Mouse (Mus musculus) midbrain, embryonic 15.5 days (tissue): ENCODE data around the gene Zbtb40. TPM values are rescaled to one million over a fixed set of nuclear protein-coding genes. Genes with fewer than 3 reads are reported as not detected.

Experiments used
- ATAC-seq: fragments of 200-750 bp; cut with Nextera tagmentation; replicated peaks from 2 replicates; pipeline ENCODE4 v1.8.0; 2017; ENCODE audit warnings: moderate TSS enrichment
- H3K27ac ChIP-seq: fragments of 300-500 bp; sonication (generic); 2 replicates; pipeline ENCODE4 v1.5.1; 2015; ENCODE audit warnings: mild to moderate bottlenecking, inconsistent platforms
- H3K27me3 ChIP-seq: fragments of 300-500 bp; sonication (generic); replicated peaks from 2 replicates; pipeline ENCODE4 v1.6.1; 2015; ENCODE audit warnings: inconsistent platforms
- H3K36me3 ChIP-seq: fragments of 300-500 bp; sonication (generic); replicated peaks from 2 replicates; pipeline ENCODE4 v1.6.1; 2015; ENCODE audit warnings: inconsistent platforms
- H3K4me1 ChIP-seq: fragments of 300-500 bp; sonication (generic); 2 replicates; pipeline ENCODE4 v1.6.1; 2015; ENCODE audit warnings: inconsistent platforms
- H3K4me2 ChIP-seq: fragments of 300-500 bp; sonication (generic); 2 replicates; pipeline ENCODE4 v1.6.1; 2015; ENCODE audit warnings: inconsistent platforms, mild to moderate bottlenecking, moderate library complexity
- H3K4me3 ChIP-seq: fragments of 300-500 bp; sonication (generic); 2 replicates; pipeline ENCODE4 v1.5.1; 2015; ENCODE audit warnings: mild to moderate bottlenecking, inconsistent platforms
- H3K9ac ChIP-seq: fragments of 300-500 bp; sonication (generic); 2 replicates; pipeline ENCODE4 v1.6.1; 2015; ENCODE audit warnings: mild to moderate bottlenecking, inconsistent platforms
- H3K9me3 ChIP-seq: fragments of 300-500 bp; sonication (generic); 2 replicates; pipeline ENCODE4 v1.6.1; 2016; ENCODE audit warnings: inconsistent platforms
- WGBS: fragments of 180-500 bp; shearing (Covaris S2); methylation state at CpG from one replicate; pipeline ENCODE4 v1.1.7; 2015; ENCODE audit warnings: mixed read lengths; 5-methylcytosine and 5-hydroxymethylcytosine counted together
- polyA plus RNA-seq: library from polyadenylated mRNA; unstranded; fragments of >200 nt; fragmentation: Nextera tagmentation; extraction: Ambion mirVana; gene quantifications from 2 replicates; pipeline ENCODE4 v1.2.1, GENCODE M21; 2015

The Zbtb40 gene
- polyA plus RNA-seq, 1 experiment from 2014 or later: 4.6 TPM

DNA sequence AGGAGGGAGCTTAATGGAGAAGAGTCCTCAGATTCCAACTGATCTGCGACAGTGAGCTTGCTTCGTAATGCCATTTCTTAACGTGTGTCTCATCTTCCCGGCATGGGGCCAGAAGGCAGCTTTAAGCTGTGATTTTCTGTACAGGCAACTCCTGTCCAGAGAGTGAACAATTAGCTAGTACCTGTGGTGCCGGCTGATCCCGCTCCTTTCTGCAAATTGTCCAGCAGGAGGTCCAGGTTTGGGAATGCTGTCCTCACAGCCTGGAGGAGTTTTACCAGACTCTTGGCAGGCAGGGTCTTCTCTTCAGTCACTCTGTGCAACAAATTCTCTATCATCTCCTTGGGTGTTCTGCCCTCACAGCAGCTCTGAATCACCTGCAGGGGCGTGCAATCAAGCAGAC lies 47.6 kb downstream of the Zbtb40 start:
- H3K9me3 ChIP-seq: no peaks in the 10 kb centered on the region
- no peak for ATAC-seq
- 0 out of 2 replicates have a peak, but pooled peaks cover 3% of the 10 kb centered on the region for H3K36me3 ChIP-seq
- peaks cover 8% of the 10 kb centered on the region; the same call in 1 of the 2 replicates for H3K4me1 ChIP-seq
- no peaks in the 10 kb centered on the region for H3K27me3 ChIP-seq
- H3K9ac ChIP-seq: no peak overlapping the region
- peak overlapping the region; percentile 34 for H3K27ac ChIP-seq
- H3K4me2 ChIP-seq: no peak overlapping the region
- no peak overlapping the region for H3K4me3 ChIP-seq
- WGBS: 74% methylated on average over 7 of the region's 7 CpGs

DNA sequence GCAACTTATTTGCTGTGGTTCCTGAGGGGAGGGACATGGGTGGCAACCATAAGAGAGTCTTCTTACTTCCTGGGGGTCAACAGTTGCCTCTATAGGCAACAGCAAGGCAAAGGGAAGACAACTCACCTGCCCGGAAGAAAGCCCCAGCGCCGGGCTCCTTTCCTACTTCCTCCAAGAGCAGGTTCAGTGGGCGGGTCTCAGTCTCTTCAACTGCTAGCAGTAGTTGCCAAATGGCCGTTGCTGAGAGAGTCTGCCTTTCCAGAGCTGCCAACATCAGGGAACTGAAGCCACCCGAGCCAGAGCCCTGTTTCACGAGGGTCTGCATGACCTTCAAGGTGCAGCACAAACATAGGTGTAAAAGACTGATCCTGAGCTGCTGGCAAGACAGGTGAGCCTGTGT lies 50.2 kb downstream of the Zbtb40 start:
- H3K27me3 ChIP-seq: no peaks in the 10 kb centered on the region
- H3K4me2 ChIP-seq: no peak overlapping the region
- no peak for ATAC-seq
- no peaks in the 10 kb centered on the region for H3K9me3 ChIP-seq
- no peak overlapping the region for H3K27ac ChIP-seq
- no peak overlapping the region for H3K4me3 ChIP-seq
- peaks cover 3% of the 10 kb centered on the region; the same call in 1 of the 2 replicates for H3K36me3 ChIP-seq
- H3K9ac ChIP-seq: no peak overlapping the region
- 0 out of 2 replicates have a peak, but pooled peaks cover 3% of the 10 kb centered on the region for H3K4me1 ChIP-seq
- WGBS: 90% methylated on average over 7 of the region's 7 CpGs

DNA sequence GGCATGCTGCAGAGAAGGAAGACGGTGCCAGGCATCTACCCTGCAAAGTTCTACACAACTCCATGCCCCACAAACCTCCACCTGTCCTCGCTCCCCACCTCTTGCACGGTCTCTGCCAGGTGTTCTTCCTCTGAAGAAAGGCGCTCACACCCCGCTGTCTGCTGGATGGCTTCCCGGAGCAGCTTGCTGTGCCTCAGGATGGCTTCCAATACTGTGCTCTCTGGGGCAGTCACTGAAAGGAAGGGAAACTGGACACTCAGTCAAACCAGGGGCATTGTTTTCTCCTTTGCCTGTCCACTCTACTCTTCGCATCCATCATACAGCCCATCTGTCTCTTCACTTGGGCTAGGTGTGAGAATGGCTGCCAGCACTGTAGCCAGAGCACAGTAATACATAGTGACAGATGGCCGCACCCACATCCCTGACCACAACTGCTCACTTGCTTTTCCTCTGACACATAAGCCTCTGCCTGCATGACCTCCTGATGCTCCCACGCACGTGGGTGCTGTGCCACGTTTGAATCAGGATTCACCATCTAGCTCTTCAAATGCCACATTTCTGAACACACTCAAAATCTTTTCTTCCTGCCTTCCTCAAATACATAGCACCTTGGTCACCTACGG lies 50.8 kb downstream of the Zbtb40 start:
- H3K27ac ChIP-seq: no peak overlapping the region
- H3K4me3 ChIP-seq: no peak overlapping the region
- peaks cover 3% of the 10 kb centered on the region; the same call in 1 of the 2 replicates for H3K36me3 ChIP-seq
- H3K9me3 ChIP-seq: no peaks in the 10 kb centered on the region
- no peak overlapping the region for H3K4me2 ChIP-seq
- WGBS: 89% methylated on average over 12 of the region's 12 CpGs
- no peak for ATAC-seq
- H3K27me3 ChIP-seq: no peaks in the 10 kb centered on the region
- H3K4me1 ChIP-seq: 0 out of 2 replicates have a peak, but pooled peaks cover 3% of the 10 kb centered on the region
- no peak overlapping the region for H3K9ac ChIP-seq

DNA sequence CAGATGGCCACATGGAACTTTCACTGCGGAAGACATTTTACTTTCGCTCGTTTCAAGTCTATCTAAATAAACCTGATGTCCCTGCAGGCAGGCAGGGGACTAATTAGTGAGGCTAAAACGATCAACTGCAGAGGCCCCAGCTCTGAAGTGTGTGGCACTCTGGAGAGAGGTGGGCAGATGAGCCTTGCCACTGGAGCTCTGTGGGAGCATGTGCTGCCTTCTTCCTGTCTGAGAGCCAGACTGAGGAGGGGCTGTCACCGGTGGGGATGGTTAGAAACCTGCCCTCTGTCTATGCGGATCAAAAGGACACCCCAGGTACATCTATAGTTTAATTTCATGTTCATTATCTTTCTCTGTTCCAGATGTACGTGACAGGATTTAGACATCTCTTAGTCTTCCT lies 51.7 kb downstream of the Zbtb40 start:
- Histone ChIP-seq H3K4me2 (no peak overlapping the region), H3K36me3 (peaks cover 3% of the 10 kb centered on the region; the same call in 1 of the 2 replicates), H3K27me3 (no peaks in the 10 kb centered on the region), H3K9ac (no peak overlapping the region), H3K4me1 (0 out of 2 replicates have a peak, but pooled peaks cover 3% of the 10 kb centered on the region), H3K27ac (0 out of 2 replicates have a peak overlapping the region, but pooled peaks have one; percentile 8), H3K9me3 (no peaks in the 10 kb centered on the region), H3K4me3 (no peak overlapping the region)
- 61% methylated on average over 7 of the region's 7 CpGs for WGBS
- ATAC-seq: no peak

DNA sequence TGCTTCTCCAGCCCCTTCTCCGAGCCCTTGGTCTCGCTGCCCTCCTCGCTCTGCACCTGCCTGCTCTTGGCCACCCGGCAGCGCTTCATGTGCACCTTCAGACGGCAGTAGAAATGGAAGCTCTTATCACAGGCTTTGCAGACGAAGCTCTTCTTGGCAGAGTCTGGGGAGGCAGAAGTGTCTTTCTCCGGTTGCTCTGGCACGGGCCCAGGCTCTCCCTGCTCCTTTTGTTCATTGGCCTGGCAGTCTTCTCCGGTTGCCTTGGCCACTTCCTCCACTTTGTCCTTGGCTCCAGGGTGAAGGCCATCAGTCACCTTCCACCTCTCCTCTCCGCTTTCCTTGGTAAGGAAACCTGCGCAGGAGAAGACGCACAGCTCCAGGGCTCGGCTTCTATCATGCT lies 53.2 kb downstream of the Zbtb40 start:
- no peak overlapping the region for H3K4me2 ChIP-seq
- no peak overlapping the region for H3K9ac ChIP-seq
- H3K4me3 ChIP-seq: no peak overlapping the region
- no peak overlapping the region for H3K27ac ChIP-seq
- H3K36me3 ChIP-seq: peaks cover 3% of the 10 kb centered on the region; the same call in 1 of the 2 replicates
- H3K27me3 ChIP-seq: no peaks in the 10 kb centered on the region
- 89% methylated on average over 14 of the region's 14 CpGs for WGBS
- no peaks in the 10 kb centered on the region for H3K4me1 ChIP-seq
- H3K9me3 ChIP-seq: no peaks in the 10 kb centered on the region
- ATAC-seq: no peak

DNA sequence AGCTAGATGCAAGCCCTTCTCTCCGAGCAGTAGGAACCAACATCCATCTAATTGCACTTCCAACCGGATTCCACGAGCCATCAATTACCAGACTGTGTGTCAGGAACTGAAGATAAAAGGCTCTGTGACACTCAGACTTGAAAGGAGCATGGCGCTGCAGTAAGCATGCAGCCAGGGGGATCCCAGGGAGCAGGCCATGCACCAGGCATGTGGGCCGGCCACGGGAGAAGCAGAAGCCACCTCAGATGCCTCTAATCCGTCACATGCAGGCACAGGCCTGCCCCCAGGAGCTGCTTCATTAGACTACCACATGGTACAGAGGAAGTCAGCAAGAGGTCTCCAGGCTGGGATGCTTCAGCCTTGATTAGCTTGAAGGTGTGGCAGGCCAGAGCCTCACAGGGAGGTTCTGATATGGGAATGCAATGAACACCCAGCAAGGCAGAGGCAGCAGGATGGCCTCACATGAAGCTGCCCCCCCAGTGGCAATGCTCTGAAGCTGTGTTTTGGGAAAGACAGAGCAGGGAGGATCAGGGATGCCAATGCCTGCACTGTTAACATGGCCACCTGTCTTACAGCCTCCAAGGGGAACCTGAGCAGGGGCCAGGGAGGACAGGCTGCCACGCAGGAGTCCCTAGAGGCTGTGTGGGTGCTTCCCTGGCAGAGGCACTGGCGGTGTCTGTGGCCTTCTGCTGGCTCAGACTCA lies 66.5 kb downstream of the Zbtb40 start:
- H3K27ac ChIP-seq: peak overlapping the region; percentile 55
- no peak overlapping the region for H3K4me2 ChIP-seq
- peaks cover 26% of the 10 kb centered on the region for H3K4me1 ChIP-seq
- WGBS: 45% methylated on average over 9 of the region's 9 CpGs
- H3K9ac ChIP-seq: no peak overlapping the region
- H3K27me3 ChIP-seq: peaks cover 15% of the 10 kb centered on the region; the same call in 1 of the 2 replicates
- no peaks in the 10 kb centered on the region for H3K9me3 ChIP-seq
- no peaks in the 10 kb centered on the region for H3K36me3 ChIP-seq
- ATAC-seq: peak; percentile 64
- H3K4me3 ChIP-seq: no peak overlapping the region

DNA sequence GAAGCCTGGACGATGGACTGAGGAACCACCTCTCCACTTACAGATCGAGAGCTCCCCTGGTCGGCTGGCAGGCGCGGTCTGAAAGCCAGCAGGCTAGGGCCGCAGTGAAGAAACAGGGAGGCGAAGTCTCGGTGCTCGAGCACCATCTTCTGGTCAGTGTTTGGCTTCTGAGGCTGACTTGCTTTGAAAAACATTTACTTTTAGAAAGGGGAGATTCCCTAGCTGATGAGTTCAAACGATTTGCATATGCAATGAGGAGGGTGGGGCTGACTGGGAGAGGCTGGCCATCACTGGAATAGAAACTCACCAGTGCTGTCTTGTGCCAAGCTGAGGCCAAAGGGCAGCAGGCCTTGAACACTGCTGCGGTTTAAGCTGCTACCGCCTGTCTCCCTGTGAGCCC lies 67.3 kb downstream of the Zbtb40 start:
- H3K4me2 ChIP-seq: no peak overlapping the region
- ATAC-seq: peak; percentile 61
- no peak overlapping the region for H3K4me3 ChIP-seq
- no peaks in the 10 kb centered on the region for H3K9me3 ChIP-seq
- H3K4me1 ChIP-seq: peaks cover 26% of the 10 kb centered on the region
- H3K27me3 ChIP-seq: peaks cover 22% of the 10 kb centered on the region
- no peak overlapping the region for H3K9ac ChIP-seq
- H3K36me3 ChIP-seq: no peaks in the 10 kb centered on the region
- WGBS: 7% methylated on average over 12 of the region's 12 CpGs
- peak overlapping the region; percentile 55 for H3K27ac ChIP-seq

DNA sequence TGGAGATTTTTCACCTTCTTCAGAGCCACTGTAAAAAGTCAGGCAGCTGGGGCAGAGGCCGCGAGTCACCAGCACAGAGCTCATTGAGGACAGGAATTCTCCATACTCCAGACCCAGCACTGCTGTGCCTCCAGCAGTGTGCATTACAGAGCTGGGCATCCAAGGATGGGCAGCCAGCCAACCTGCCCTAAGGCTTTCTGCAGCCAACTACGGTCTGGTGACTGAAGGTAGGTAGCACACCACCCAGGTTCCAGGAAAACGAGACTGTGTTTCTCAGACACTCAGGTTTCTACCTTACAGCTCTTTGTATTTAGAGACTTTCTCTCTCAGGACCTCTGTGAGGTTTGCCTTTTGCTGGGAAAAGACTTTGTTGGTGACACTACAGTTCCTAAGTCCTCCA lies 67.7 kb downstream of the Zbtb40 start:
- Histone ChIP-seq H3K9me3 (no peaks in the 10 kb centered on the region), H3K4me3 (no peak overlapping the region), H3K9ac (no peak overlapping the region), H3K36me3 (no peaks in the 10 kb centered on the region), H3K4me2 (no peak overlapping the region), H3K27me3 (peaks cover 26% of the 10 kb centered on the region), H3K4me1 (peaks cover 26% of the 10 kb centered on the region), H3K27ac (peak overlapping the region; percentile 40; the same call in 1 of the 2 replicates)
- 54% methylated on average over 4 of the region's 4 CpGs for WGBS
- no peak for ATAC-seq

DNA sequence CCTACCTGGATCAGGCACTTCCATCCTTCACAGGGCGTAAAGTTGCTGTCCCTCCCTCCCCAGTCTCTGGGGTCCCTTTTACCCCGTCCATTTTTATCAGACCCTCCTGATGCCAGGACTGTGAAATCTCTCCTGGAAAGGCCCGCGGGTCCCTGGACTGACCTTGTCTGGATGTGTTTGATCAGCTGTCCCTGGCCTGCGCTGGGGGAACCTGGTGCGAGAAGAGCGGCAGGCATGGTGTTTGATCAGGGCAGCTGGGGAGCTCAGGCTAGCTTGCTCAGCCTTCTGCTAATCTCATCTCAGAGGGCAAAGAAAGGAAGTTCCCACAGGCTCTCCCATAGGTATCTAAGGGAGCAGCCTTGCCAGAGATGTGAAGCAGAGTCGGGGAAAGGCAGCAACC lies 71.4 kb downstream of the Zbtb40 start:
- no peak for ATAC-seq
- H3K36me3 ChIP-seq: no peaks in the 10 kb centered on the region
- no peak overlapping the region for H3K27ac ChIP-seq
- H3K27me3 ChIP-seq: peaks cover 46% of the 10 kb centered on the region
- WGBS: 61% methylated on average over 8 of the region's 8 CpGs
- no peak overlapping the region for H3K9ac ChIP-seq
- no peak overlapping the region for H3K4me3 ChIP-seq
- no peak overlapping the region for H3K4me2 ChIP-seq
- no peaks in the 10 kb centered on the region for H3K9me3 ChIP-seq
- peaks cover 20% of the 10 kb centered on the region for H3K4me1 ChIP-seq

DNA sequence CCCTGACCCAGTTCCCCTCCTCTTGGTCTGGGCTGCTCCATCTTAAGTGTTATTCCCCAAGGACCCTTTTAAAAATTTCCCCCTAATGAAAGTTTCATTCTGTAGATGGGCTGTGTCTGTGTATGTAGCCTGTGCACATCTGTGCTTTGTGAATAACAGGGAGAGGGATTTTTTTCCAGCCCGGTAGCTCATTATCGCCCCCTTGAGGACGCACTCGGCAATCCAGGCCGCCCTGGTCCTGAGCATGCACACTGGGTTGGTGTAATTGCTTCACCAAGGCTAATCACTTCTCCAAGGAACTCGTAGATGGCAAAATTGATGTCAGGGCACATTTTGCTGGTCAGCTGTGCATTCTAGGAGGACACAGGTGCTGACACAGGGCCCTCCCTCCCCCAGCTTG lies 77.7 kb downstream of the Zbtb40 start:
- H3K9ac ChIP-seq: no peak overlapping the region
- no peak for ATAC-seq
- H3K4me1 ChIP-seq: peaks cover 42% of the 10 kb centered on the region
- H3K27ac ChIP-seq: no peak overlapping the region
- H3K4me2 ChIP-seq: no peak overlapping the region
- 2% methylated on average over 6 of the region's 6 CpGs for WGBS
- H3K27me3 ChIP-seq: peaks cover 46% of the 10 kb centered on the region
- H3K36me3 ChIP-seq: no peaks in the 10 kb centered on the region
- H3K4me3 ChIP-seq: no peak overlapping the region
- H3K9me3 ChIP-seq: no peaks in the 10 kb centered on the region

DNA sequence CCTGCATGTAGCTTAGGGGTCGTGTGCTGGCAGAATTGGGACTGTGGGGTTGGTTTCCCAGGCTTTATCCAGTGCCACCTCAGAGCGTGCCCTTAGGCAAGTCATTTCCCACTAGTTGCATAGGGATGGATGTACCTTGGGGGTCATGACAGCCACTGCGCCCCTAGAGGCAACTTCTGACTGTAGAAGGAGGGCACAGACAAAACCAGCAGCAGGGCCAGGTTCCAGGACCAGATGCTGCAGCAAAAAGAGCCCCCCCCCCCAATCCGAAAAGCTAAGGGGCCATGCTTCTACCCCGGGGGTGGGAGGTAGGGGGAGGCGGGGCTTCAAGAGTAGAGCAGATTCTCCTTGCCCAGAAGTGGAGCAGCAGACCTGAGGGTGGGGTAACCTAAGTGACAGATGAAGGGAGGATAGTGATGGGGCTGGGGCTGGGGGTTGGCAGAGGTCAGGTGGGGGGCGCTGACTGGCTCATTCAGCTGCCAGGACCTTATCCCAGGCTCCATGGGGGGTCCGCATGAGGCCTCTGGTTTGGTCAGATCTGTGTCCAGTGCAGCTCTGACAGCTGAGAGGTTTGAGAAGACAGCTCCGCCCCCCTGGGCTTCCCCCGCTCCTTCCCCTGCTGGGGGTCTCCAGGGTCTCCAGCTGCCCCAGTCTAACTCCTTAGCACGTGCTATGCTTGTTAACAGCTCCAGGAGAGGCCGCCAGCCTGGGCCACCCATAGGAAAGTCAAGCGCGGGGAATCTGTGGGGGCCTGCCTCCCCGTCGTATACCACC lies 78.9 kb downstream of the Zbtb40 start:
- Histone ChIP-seq H3K9ac (no peak overlapping the region), H3K9me3 (no peaks in the 10 kb centered on the region), H3K4me3 (no peak overlapping the region), H3K4me1 (peaks cover 54% of the 10 kb centered on the region), H3K27me3 (peaks cover 42% of the 10 kb centered on the region), H3K27ac (no peak overlapping the region), H3K36me3 (no peaks in the 10 kb centered on the region), H3K4me2 (no peak overlapping the region)
- no peak for ATAC-seq
- 31% methylated on average over 16 of the region's 16 CpGs for WGBS

DNA sequence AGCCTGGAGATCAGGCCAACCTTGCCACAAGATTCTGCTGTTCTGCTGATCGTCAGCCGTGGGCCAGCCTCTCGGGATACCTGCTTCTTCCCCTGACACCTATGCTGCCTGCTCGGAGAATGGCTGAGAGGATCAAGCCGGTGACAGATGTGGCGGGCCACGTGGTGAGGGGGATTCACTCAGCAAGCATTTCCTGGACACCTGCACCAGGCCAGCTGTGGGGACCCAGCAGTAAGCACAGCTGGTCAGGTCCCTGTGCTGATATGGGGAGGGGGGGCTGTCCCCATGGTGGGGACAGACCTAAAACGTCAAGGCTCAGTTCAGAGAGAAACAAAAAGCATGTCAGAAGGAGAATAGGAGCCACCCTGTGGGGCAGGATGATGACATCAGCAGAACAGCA lies 79.5 kb downstream of the Zbtb40 start:
- Histone ChIP-seq H3K9ac (no peak overlapping the region), H3K27ac (no peak overlapping the region), H3K4me3 (no peak overlapping the region), H3K4me1 (peaks cover 55% of the 10 kb centered on the region), H3K9me3 (no peaks in the 10 kb centered on the region), H3K27me3 (peaks cover 40% of the 10 kb centered on the region), H3K4me2 (no peak overlapping the region), H3K36me3 (no peaks in the 10 kb centered on the region)
- WGBS: 48% methylated on average over 8 of the region's 8 CpGs
- no peak for ATAC-seq
